Mouse (Mus musculus): ENCODE measurements around the gene Atp5g1.
A peak's percentile ranks its signal among the peaks of the same experiment; 100 is the strongest.

Atp5g1 gene

GRCm38 (mm10) chr11:96073295-96073993 is 2.0 kb downstream of the Atp5g1 start:
- no peak for DNase-seq (ENCODE audit: low read depth, low spot score)

GRCm38 (mm10) chr11:96071013-96071412 is 4.5 kb downstream of the Atp5g1 start:
- DNase-seq (ENCODE audit: low read depth, low spot score) = no peak

- no peak for DNase-seq (ENCODE audit: low read depth, low spot score)
These were observed 5.1 kb downstream of the Atp5g1 start for GRCm38 (mm10) chr11:96070353-96070752.

GRCm38 (mm10) chr11:96068231-96068630 is 7.2 kb downstream of the Atp5g1 start:
- DNase-seq (ENCODE audit: low read depth, low spot score) = no peak

- peak; percentile 95 for DNase-seq (ENCODE audit: low read depth, low spot score)
These were observed 10.1 kb downstream of the Atp5g1 start, which contains the start of gene Ube2z for GRCm38 (mm10) chr11:96065215-96065911. TSS of gene Ube2z (minus strand) at chr11:96065388.

DNA sequence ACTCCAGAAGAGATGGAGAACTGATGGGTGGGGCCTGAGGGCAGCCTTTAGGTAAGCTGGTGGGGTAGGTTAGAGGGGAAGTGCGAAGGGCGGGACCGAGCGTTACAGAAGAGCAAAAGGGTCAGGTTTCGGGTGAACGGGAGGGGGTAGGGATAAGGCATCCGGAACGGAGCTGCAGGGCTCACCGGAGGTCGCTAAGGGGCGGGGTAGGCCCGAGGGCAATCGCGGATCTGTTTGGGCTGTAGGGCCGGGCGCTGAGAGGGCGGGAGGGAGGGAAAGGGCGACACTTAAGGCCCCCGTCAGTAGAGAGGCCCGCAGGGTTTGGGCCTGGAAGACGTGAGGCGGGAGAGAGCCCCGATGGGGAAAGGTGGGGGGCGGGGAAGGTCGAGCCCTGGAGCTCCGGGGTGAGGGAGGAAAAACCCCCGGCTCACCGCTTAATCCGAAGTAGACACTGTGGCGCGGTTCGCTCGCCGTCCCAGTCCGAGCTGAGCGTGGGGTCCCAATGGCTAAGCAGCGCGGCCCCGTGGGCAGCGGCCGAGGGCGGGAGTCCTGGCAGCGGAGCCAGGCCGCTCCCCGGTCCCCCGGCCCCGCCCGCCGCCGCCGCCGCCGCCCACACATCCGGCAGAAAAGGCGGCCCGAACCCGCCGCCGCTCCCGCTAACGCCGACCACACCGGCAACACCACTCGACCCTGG is 10.8 kb downstream of the Atp5g1 start:
- DNase-seq (ENCODE audit: low read depth, low spot score) = peak; percentile 61

DNA sequence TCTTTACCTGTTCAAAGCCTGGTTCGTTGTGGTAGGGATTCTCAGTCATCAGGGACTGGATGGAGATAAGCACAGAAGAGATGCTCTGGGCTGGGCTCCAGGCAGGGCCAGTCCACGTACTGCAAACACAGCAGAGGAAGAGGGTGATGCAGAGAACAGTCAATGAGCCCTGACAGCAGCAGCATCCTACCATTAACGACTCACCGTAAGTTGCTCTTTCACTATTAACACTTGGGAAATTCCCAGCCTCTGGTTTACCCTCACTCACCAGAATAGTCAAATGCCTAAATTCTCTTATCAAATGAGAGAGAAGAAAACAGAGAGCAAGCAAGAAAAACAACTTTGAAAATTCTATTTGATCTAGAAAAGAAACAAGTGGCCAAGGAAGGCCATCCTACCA is 17.2 kb downstream of the Atp5g1 start:
- DNase-seq (ENCODE audit: low read depth, low spot score) = peak; percentile 52

DNA sequence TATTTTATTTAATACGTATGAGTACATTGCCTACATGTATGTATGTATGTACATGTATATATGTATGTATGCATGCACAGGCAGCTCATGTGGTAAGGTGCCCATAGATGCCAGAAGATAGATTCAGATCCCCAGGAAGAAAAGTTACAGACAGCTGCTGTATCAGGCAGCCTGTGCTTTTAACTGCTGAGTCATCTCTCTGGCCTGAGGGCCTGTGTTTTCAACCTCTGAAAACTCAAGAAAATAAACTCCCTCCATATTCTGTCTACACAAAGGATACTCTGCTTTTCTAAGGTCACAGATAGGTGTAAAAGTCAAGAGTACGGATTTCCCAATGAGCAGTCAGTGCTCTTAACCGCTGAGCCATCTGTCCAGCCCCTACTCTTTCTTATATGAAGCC is 24.6 kb downstream of the Atp5g1 start:
- DNase-seq (ENCODE audit: low read depth, low spot score) = no peak

DNA sequence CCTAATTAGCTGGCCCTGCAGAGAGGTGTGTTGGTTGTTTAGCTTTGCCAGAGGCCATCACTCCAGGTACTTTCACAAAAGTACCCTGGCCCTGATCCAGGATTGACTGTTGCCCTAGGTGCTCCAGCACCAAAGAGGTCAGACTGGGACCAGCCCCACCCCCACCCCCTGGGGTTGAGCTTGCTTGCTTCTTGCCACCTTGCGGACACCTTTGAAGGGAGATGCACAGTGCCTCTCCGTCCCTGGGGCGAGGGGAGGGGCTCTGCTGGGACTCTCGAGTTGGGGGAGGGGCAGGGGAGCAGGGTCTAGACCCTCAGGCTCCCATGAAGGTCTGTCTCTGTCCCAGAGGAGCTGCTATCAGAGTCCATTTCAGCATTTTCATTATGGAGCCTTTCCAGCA is 25.5 kb downstream of the Atp5g1 start:
- DNase-seq (ENCODE audit: low read depth, low spot score) = no peak

- DNase-seq (ENCODE audit: low read depth, low spot score) = no peak
These were observed 27.7 kb downstream of the Atp5g1 start for GRCm38 (mm10) chr11:96047469-96048373.

DNA sequence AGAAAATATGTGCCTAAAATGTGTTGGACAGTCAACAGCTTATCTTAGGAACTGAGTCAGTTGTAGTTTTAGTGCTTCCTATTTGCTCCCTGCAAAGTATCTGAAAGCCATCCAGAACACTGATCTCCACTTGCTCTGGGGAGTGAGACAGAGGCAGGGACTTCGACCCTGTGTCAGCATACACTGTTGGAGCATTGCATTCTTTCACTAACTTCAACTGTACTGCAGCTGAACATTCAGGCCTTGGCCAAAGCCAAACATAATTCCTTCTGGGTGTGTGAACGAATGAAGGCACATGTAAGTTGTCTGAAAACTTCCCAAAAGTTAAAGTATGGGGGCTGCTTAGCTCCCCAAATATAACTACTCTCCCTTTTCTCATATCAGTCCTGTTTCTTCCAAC is 28.7 kb downstream of the Atp5g1 start:
- DNase-seq (ENCODE audit: low read depth, low spot score) = no peak

- no peak for DNase-seq (ENCODE audit: low read depth, low spot score)
These were observed 29.4 kb downstream of the Atp5g1 start for GRCm38 (mm10) chr11:96046028-96046427.

- DNase-seq (ENCODE audit: low read depth, low spot score) = no peak
These were observed 30.5 kb downstream of the Atp5g1 start for GRCm38 (mm10) chr11:96044803-96045567.

GRCm38 (mm10) chr11:96038560-96038959 is 36.9 kb downstream of the Atp5g1 start:
- DNase-seq (ENCODE audit: low read depth, low spot score) = no peak

DNA sequence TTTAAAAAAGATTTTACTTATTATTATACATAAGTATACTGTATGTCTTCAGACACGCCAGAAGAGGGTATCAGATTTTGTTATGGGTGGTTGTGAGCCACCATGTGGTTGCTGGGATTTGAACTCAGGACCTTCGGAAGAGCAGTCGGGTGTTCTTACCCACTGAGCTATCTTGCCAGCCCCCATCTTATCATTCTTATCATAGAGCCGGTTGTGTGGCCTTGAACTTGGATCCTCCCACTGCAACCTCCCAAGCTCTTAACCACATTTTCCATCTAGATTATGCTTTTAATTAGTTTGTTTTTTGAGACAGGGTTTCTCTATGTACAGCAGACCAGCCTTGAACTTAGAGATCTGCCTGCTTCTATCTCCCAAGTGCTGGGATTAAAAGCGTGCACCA is 38.0 kb downstream of the Atp5g1 start:
- no peak for DNase-seq (ENCODE audit: low read depth, low spot score)

GRCm38 (mm10) chr11:96035133-96035532 is 40.3 kb downstream of the Atp5g1 start:
- DNase-seq (ENCODE audit: low read depth, low spot score) = no peak

- DNase-seq (ENCODE audit: low read depth, low spot score) = peak; percentile 96
These were observed 40.8 kb downstream of the Atp5g1 start, which contains the start of gene Snf8 for GRCm38 (mm10) chr11:96034596-96035052. TSS of gene Snf8 (plus strand) at chr11:96034885.

DNA sequence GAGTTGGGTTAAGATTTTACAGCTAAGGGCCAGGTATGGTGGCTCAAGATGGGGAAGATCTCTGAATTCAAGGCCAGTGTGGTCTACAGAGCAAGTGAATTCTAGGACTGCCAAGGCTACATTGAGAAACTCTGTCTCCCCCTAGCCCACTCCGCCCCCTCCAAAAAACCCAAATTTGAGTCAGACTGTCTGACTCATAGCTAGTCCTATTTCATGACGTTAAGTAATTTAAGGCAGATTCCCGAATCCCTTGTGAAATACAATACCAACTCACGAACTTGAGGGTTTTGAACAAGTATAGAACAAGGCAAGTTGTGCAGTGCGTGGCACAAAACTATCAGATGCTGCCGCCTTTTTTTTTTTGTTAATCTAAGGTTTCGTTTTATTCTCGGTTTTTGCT is 41.4 kb downstream of the Atp5g1 start:
- no peak for DNase-seq (ENCODE audit: low read depth, low spot score)

DNA sequence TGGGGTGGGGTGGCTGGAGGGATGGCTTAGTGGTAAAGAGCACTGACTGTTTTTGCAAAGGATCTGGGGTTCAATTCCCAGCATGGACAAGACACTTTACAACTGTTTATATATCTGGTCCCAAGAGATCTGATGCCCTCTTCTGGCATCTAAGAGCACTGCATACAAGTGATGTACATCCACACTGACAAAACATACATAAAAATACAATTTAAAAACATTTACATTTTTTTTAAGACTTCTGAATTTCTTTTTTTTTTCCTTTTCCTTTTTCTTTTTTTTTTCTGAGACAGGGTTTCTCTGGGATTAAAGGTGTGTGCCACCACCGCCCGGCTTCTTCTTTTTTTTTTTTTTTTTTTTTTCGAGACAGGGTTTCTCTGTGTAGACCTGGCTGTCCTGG is 42.2 kb downstream of the Atp5g1 start:
- DNase-seq (ENCODE audit: low read depth, low spot score) = peak; percentile 37

GRCm38 (mm10) chr11:96031701-96032100 is 43.8 kb downstream of the Atp5g1 start:
- no peak for DNase-seq (ENCODE audit: low read depth, low spot score)

DNA sequence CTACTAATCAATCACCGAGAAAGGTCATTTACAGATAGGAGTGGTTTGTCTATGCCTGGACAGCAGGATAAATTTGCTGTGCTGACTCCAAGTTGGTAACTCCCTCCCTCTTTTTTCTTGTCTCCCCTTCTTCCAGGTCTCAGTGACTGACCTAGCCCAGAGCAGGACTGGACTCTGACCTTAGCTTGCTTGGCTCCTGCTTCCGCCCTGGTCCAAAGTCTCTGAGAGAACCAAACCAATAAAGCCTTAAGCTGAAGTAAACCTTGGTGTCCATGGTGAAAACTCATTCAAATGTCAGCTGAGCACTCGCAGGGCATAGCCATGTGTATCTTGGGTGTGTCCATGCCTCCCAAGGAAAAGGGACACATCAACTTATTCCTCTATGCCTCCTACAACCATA is 44.9 kb downstream of the Atp5g1 start:
- no peak for DNase-seq (ENCODE audit: low read depth, low spot score)

Measured in CD4-positive, CD25-positive, alpha-beta regulatory T cell, adult 2 months (primary cell).